Mouse (Mus musculus) A20 (cell line): ENCODE results near the gene Nrxn3.

Experiments used
- DNase-seq: peaks from one replicate; pipeline ENCODE4 v3.0.0-alpha.2; 2011; ENCODE audit warnings: low read depth, low spot score

Nrxn3 gene

DNA sequence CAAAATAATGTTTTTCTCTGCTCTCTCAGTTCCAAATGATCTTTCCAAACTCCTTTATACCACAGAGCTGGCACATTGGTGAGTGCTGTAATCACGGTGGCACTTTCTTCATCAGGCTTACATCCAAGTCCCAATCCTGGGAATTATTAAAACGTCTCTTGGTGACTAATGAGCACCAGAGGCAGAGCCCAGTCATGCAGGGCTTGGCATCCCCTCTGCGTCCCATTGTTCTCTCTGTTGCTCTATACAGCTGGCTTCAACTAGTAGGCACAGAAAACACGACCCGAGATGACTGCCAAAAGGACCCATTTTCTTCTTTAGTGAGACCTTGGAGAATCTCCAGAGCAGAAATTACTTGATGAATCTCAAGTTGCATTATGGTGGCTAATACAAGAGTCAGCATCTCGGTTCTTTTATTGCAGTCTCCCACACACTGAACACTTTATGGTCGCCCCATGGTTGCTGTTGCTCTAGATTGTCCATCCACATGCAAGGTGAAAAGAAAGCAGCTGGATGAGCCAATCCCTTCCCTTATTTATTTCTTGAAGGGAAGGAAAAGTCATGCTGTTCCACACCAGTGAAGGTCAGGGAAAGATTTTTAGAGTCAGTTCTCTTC, 1552.1 kb downstream of the Nrxn3 start:
- DNase-seq, result no peak

GRCm38 (mm10) chr12:90281236-90281635, 1558.6 kb downstream of the Nrxn3 start:
- DNase-seq, result no peak

DNA sequence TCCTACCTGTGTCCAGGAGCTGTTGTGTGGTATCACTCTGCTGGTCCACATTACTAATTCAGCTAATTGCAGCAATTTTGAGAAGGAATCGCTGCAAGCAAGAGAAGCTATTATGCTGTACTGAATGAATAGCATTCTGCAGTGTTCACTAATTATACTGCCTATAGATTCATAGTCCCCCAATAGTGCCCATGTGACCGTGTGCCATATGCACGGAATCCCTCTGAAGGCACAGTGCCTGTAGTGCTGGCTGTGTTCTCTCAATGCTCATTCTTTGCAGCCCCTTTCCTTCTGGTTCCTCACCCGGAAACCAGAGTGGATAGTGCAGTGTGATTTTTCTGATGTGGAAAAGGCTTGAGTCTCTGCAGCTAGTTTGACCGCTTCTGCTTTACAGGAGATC, 1560.3 kb downstream of the Nrxn3 start:
- no peak for DNase-seq

DNA sequence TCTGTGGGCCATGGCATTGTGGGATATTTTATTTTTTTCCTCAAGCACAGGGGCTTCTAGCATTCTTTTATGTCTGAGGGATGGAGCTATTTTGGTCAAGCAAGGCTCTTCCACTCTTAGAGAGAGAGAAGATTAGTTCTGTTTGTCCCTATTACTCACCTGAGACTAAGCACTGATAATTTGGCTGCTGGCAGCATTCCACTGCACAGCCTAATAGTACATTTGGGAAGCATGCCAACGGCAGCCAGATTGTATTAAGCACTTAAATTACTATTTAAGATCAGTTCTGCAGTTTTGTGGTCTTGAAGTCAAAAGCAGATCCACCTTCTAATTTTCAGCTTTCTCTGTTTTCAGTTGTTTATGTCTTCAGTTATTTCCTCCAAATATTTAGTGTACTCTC, 1580.0 kb downstream of the Nrxn3 start:
- no peak for DNase-seq

GRCm38 (mm10) chr12:90331806-90332205, 1609.1 kb downstream of the Nrxn3 start:
- no peak for DNase-seq

GRCm38 (mm10) chr12:90332459-90332858, 1609.8 kb downstream of the Nrxn3 start:
- no peak for DNase-seq

- DNase-seq, result no peak
Measured at GRCm38 (mm10) chr12:90337496-90338228, 1615.0 kb downstream of the Nrxn3 start.

- DNase-seq, result no peak
Measured at GRCm38 (mm10) chr12:90338229-90338557, 1615.5 kb downstream of the Nrxn3 start.
